Mouse (Mus musculus): ENCODE measurements at regions not wholly inside any gene's neighbourhood (a gene's known extent, or its start where the extent isn't known, plus 50 kb on each side); places are given as distances from the start of the nearest gene placed in this dataset.
A peak's percentile ranks its signal among the peaks of the same experiment; 100 is the strongest.

DNA sequence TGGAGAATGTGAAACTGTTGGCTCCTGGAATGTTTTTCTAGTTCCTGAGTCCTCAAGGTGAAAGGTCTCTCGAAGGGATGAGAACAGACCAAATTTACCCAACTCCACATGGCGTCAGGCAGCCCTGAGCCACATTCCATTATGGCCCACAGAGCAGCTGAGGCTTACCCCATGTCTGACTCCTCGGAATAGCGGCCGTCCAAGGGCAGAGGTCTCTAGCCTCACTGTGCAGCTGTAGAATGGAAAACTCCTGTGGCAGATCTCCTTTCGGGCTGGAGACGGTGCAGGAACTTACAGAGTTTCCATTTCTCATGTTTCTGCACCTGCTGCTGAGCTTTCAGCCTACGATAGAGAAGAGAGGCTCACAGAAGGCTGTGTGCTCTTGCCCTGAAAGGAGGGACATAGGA lies 69.1 kb upstream of the Eed start:
- no peaks in the 10 kb centered on the region for H3K79me2 ChIP-seq (replicated peaks; ENCODE audit: control insufficient read depth, insufficient read depth, low read length)
- no peak overlapping the region for H3K27ac ChIP-seq
- DNase-seq: no peak
- 72% methylated on average over 8 of the region's 8 CpGs for WGBS
- H3K4me3 ChIP-seq: no peak overlapping the region
- no peak overlapping the region for H3K9ac ChIP-seq (ENCODE audit: low read depth, low read length)
- H3K27me3 ChIP-seq (ENCODE audit: control insufficient read depth, insufficient read depth, low read length): no peaks in the 10 kb centered on the region
- H3K4me1 ChIP-seq (ENCODE audit: control insufficient read depth, insufficient read depth, low read length): peaks cover 2% of the 10 kb centered on the region; the same call in 1 of the 2 replicates
- no peaks in the 10 kb centered on the region for H3K36me3 ChIP-seq (ENCODE audit: control insufficient read depth, insufficient read depth, low read length)
- TF ChIP-seq POLR2A (IDR thresholded peaks at IDR 0.05; ENCODE audit: insufficient read depth, low read depth, low read length) (no peak), EP300 (IDR thresholded peaks at IDR 0.05; ENCODE audit: insufficient read depth, low read depth, low read length) (no peak), CTCF (IDR thresholded peaks at IDR 0.05) (no peak)
- intact Hi-C loops (cut with DNase I): no loop called here

DNA sequence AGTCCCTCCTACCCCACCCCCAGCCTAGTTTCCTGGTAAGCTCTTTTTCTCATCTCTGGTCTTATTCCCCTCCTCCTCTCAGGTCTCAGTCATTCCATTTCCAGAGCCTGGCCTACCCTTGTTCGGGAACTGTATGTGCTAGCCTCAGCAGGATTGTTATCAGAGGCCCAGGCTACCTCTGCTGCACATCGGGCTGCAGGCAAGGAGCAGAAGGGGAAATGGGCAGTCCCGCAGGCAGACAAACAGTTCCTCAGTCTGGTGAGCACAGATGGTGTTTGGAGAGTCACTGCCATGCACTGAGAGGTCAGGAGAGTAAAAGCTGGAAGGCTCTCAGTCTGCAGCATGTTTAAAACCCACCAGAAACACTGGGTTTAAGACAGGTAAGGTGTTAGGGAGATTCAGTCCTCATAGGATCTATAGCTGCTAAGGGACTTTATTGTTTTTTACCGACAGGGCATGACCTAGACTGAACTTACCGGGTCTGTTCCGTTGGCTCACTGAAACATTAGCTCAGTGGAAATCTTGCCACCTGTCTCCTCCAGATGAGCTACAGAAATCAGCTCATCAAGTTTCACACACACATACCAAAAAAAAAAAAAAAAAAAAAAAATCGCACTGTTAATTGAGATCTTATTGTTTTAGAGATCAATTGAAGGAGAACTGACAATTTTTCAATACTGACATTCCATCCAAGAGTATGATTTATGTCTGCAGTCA lies 74.2 kb upstream of the Eed start:
- 33% methylated on average over 7 of the region's 7 CpGs for WGBS
- H3K9ac ChIP-seq (ENCODE audit: low read depth, low read length): no peak overlapping the region
- H3K79me2 ChIP-seq (replicated peaks; ENCODE audit: control insufficient read depth, insufficient read depth, low read length): no peaks in the 10 kb centered on the region
- DNase-seq: peak in 1 of 2 experiments; percentile 41
- H3K4me1 ChIP-seq (ENCODE audit: control insufficient read depth, insufficient read depth, low read length): peaks cover 7% of the 10 kb centered on the region
- intact Hi-C loops (cut with DNase I): no loop called here
- H3K4me3 ChIP-seq: no peak overlapping the region
- no peak overlapping the region for H3K27ac ChIP-seq
- no peaks in the 10 kb centered on the region for H3K27me3 ChIP-seq (ENCODE audit: control insufficient read depth, insufficient read depth, low read length)
- TF ChIP-seq CTCF (IDR thresholded peaks at IDR 0.05) (no peak), POLR2A (IDR thresholded peaks at IDR 0.05; ENCODE audit: insufficient read depth, low read depth, low read length) (no peak), EP300 (IDR thresholded peaks at IDR 0.05; ENCODE audit: insufficient read depth, low read depth, low read length) (no peak)
- H3K36me3 ChIP-seq (ENCODE audit: control insufficient read depth, insufficient read depth, low read length): no peaks in the 10 kb centered on the region

DNA sequence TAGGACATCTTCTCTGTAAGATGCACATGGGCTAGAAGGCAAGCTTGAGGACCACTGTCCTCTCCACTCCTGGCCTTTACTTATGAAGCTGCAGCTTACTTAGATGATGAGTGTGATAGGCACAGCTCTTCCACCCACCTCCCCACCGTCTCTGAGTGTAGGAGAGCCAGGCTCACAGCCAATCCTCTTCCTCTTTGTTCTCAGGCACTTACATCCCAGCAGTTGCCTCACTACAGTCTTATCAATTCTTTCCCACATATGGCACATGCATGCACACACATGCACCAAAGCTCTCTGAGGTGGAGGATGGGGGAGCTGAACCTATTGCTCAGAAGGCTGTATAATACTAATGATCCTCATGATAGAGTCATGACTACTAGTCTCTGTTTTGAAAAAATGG lies 72.1 kb upstream of the Picalm start:
- H3K79me2 ChIP-seq (replicated peaks; ENCODE audit: control insufficient read depth, insufficient read depth, low read length): no peaks in the 10 kb centered on the region
- intact Hi-C loops (cut with DNase I): no loop called here
- DNase-seq: no peak
- H3K4me3 ChIP-seq: no peak overlapping the region
- H3K9ac ChIP-seq (ENCODE audit: low read depth, low read length): no peak overlapping the region
- peaks cover 15% of the 10 kb centered on the region for H3K4me1 ChIP-seq (ENCODE audit: control insufficient read depth, insufficient read depth, low read length)
- 40% methylated on average over 1 of the region's 1 CpGs for WGBS
- no peaks in the 10 kb centered on the region for H3K27me3 ChIP-seq (ENCODE audit: control insufficient read depth, insufficient read depth, low read length)
- H3K36me3 ChIP-seq (ENCODE audit: control insufficient read depth, insufficient read depth, low read length): no peaks in the 10 kb centered on the region
- TF ChIP-seq EP300 (IDR thresholded peaks at IDR 0.05; ENCODE audit: insufficient read depth, low read depth, low read length): no peak
- TF ChIP-seq CTCF (IDR thresholded peaks at IDR 0.05): no peak
- no peak for TF ChIP-seq POLR2A (IDR thresholded peaks at IDR 0.05; ENCODE audit: insufficient read depth, low read depth, low read length)
- H3K27ac ChIP-seq: no peak overlapping the region

DNA sequence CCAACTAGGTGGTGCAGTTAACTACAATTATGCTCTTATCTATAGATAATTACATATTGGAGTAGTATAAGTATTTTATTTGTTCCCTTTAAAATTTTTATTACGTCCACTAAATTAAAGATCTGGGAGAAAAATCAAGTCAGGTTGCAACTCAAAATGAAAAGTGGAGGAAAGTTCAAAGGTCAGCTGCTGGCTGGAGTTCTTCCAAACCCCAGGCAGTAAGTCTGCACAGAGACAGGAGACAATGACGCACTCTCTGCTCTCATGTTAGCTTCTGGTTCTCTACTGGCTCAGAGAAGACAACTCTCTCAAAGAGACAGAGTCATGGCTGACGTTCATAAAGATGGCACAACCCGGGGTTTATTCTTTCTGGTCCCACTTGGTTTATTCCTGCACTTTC lies 71.4 kb upstream of the Picalm start:
- H3K27ac ChIP-seq: no peak overlapping the region
- TF ChIP-seq POLR2A (IDR thresholded peaks at IDR 0.05; ENCODE audit: insufficient read depth, low read depth, low read length): no peak
- TF ChIP-seq CTCF (IDR thresholded peaks at IDR 0.05): no peak
- no peak for TF ChIP-seq EP300 (IDR thresholded peaks at IDR 0.05; ENCODE audit: insufficient read depth, low read depth, low read length)
- no peak for DNase-seq
- H3K79me2 ChIP-seq (replicated peaks; ENCODE audit: control insufficient read depth, insufficient read depth, low read length): no peaks in the 10 kb centered on the region
- intact Hi-C loops (cut with DNase I): no loop called here
- peaks cover 15% of the 10 kb centered on the region for H3K4me1 ChIP-seq (ENCODE audit: control insufficient read depth, insufficient read depth, low read length)
- H3K9ac ChIP-seq (ENCODE audit: low read depth, low read length): no peak overlapping the region
- H3K4me3 ChIP-seq: no peak overlapping the region
- WGBS: 80% methylated on average over 4 of the region's 4 CpGs
- H3K36me3 ChIP-seq (ENCODE audit: control insufficient read depth, insufficient read depth, low read length): no peaks in the 10 kb centered on the region
- H3K27me3 ChIP-seq (ENCODE audit: control insufficient read depth, insufficient read depth, low read length): no peaks in the 10 kb centered on the region

DNA sequence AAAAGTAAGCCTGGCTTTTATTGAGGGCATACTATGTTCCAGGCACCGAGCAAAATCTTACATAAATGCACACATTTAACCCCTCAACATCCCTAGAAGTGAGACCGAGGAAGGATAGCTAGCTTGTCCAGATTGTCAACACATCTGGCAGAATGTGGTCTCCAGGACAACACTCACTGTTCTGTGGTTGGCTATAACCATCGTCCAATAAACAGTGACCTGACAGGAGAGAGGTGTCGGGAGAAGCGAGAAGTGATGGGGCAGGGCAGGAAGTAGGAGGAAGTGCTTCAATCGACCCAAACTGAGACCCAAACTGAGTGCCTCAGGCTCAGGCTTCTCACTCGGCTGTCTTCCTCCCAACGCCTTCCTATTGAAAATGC lies 70.8 kb upstream of the Picalm start:
- DNase-seq: no peak
- no peaks in the 10 kb centered on the region for H3K27me3 ChIP-seq (ENCODE audit: control insufficient read depth, insufficient read depth, low read length)
- H3K36me3 ChIP-seq (ENCODE audit: control insufficient read depth, insufficient read depth, low read length): no peaks in the 10 kb centered on the region
- no peak overlapping the region for H3K9ac ChIP-seq (ENCODE audit: low read depth, low read length)
- no peak overlapping the region for H3K27ac ChIP-seq
- H3K4me1 ChIP-seq (ENCODE audit: control insufficient read depth, insufficient read depth, low read length): peaks cover 15% of the 10 kb centered on the region
- no peak overlapping the region for H3K4me3 ChIP-seq
- TF ChIP-seq POLR2A (IDR thresholded peaks at IDR 0.05; ENCODE audit: insufficient read depth, low read depth, low read length) (no peak), CTCF (IDR thresholded peaks at IDR 0.05) (no peak), EP300 (IDR thresholded peaks at IDR 0.05; ENCODE audit: insufficient read depth, low read depth, low read length) (no peak)
- H3K79me2 ChIP-seq (replicated peaks; ENCODE audit: control insufficient read depth, insufficient read depth, low read length): no peaks in the 10 kb centered on the region
- intact Hi-C loops (cut with DNase I): no loop called here
- WGBS: 60% methylated on average over 8 of the region's 8 CpGs

DNA sequence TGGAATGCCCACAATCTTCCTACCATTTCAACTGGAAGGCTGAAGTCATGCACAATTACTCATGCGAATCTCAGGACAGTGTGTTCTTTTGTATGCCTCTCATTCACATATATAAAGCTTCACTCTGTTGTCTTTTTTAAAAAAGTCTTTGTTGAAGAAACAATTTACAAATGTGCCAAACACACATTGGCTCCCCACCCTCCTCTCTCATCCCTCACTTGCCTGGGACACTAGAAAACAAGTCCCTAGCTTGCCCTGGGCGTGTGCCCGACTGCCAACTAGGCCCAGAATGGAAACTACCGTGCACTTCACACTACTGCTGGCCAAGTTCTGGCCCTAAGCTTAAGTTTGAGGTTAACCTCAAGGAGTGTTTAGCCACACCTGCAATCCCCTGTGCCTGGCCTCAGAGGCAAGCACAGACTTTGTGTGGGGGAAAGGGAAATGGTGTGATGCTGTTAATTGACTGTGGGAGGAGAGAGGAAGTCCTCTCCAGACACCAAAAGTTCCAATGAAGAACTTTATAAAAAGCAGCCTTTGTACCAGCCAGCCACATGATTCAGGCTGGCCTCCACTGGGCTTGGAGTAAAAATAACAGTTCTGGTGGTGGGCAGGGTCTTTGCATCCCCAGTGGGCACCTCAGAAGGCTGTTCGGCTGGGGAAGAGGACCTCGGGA lies 70.2 kb upstream of the Picalm start:
- Histone ChIP-seq H3K36me3 (ENCODE audit: control insufficient read depth, insufficient read depth, low read length) (no peaks in the 10 kb centered on the region), H3K27ac (peak overlapping the region; percentile 48), H3K27me3 (ENCODE audit: control insufficient read depth, insufficient read depth, low read length) (no peaks in the 10 kb centered on the region), H3K79me2 (replicated peaks; ENCODE audit: control insufficient read depth, insufficient read depth, low read length) (no peaks in the 10 kb centered on the region), H3K9ac (ENCODE audit: low read depth, low read length) (no peak overlapping the region), H3K4me1 (ENCODE audit: control insufficient read depth, insufficient read depth, low read length) (peaks cover 14% of the 10 kb centered on the region), H3K4me3 (no peak overlapping the region)
- intact Hi-C loops (cut with DNase I): loop anchor here (2.0 kb wide), 1 partner anchor 19 kb away; no protein-coding TSS in a partner anchor
- TF ChIP-seq POLR2A (IDR thresholded peaks at IDR 0.05; ENCODE audit: insufficient read depth, low read depth, low read length): no peak
- no peak for TF ChIP-seq CTCF (IDR thresholded peaks at IDR 0.05)
- no peak for TF ChIP-seq EP300 (IDR thresholded peaks at IDR 0.05; ENCODE audit: insufficient read depth, low read depth, low read length)
- DNase-seq: peak in 1 of 2 experiments; percentile 48
- 44% methylated on average over 6 of the region's 6 CpGs for WGBS
